Mouse (Mus musculus): ENCODE results near the gene 2510039O18Rik. TPM values are rescaled to one million over a fixed set of nuclear protein-coding genes. Genes with fewer than 3 reads are reported as not detected.
A peak's percentile ranks its signal among the peaks of the same experiment; 100 is the strongest.

2510039O18Rik gene
- 12.8 and 16.5 TPM in 2 replicates for polyA plus RNA-seq (2015; fragmentation: Nextera tagmentation; extraction: Ambion mirVana)

DNA sequence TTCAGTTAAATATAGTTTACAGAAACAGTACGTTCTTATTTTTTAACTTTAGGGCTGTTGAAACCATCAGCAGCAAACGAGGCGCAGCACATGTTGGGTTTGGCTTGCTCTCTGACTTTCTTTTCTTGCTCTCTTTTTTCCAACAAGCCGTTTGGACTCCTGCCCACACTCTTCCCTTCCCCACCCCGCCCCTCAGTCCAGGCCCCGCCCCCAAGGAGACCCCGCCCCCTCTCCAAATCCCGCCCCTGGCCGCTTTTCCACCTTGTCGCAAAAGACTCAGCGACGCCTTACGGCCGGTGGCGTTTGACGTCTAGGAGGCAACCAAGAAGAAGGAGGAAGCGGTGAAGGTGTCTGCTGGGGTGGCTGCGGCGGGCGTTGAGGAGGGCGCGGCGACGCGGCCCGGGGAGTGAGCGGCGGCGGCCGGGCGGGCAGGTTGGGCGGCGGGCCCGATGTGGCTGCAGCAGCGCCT, at the start of gene 2510039O18Rik:
TSS of gene 2510039O18Rik (plus strand) at position 320 of the 469 bp plus-strand sequence.
- H3K4me3 ChIP-seq, result peak within 1 kb of the TSS; percentile 72
- no peaks in the 10 kb centered on the region for H3K27me3 ChIP-seq (replicated peaks)
- no peaks in the 10 kb centered on the region for H3K9me3 ChIP-seq
- peaks cover 21% of the 10 kb centered on the region for H3K36me3 ChIP-seq (replicated peaks)
- peaks cover 40% of the 10 kb centered on the region for H3K4me1 ChIP-seq
- peak within 1 kb of the TSS; percentile 97 for H3K4me2 ChIP-seq
- ATAC-seq (replicated peaks), result peak; percentile 72
- peak within 1 kb of the TSS; percentile 77 for H3K27ac ChIP-seq
- peak within 1 kb of the TSS; percentile 79 for H3K9ac ChIP-seq
- under 1% methylated on average over 29 of the region's 35 CpGs for WGBS

DNA sequence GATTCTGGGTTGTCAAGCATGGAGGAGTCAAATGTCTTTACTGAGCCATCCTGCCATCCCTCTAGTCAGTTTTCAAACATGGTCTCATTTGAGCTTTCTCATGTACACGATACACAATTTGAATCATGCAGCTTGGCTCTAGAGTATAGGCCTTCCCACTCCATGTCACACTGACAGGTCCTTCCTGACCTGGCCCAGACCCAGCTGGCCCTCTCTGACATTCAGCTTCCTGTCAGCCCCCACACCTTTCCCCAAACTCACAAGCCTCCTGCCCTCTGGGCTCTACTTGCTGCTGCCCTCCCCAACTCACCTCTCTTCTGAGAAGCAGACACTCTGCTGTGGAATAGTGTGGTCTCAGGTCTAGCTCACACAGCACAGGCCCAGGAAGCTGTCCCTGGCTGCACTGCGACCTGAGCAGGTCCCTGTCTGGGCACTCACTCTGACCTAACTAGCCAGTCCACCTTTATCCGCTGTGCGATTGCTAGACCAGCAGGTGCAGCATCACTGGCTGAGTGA, 44.8 kb upstream of the 2510039O18Rik start:
- Histone ChIP-seq H3K4me3 (no peak overlapping the region), H3K27me3 (replicated peaks) (no peaks in the 10 kb centered on the region), H3K36me3 (replicated peaks) (peaks cover 58% of the 10 kb centered on the region), H3K27ac (no peak overlapping the region), H3K4me1 (0 out of 2 replicates have a peak, but pooled peaks cover 2% of the 10 kb centered on the region), H3K9me3 (no peaks in the 10 kb centered on the region), H3K9ac (no peak overlapping the region), H3K4me2 (no peak overlapping the region)
- WGBS, result 96% methylated on average over 4 of the region's 4 CpGs
- no peak for ATAC-seq (replicated peaks)

DNA sequence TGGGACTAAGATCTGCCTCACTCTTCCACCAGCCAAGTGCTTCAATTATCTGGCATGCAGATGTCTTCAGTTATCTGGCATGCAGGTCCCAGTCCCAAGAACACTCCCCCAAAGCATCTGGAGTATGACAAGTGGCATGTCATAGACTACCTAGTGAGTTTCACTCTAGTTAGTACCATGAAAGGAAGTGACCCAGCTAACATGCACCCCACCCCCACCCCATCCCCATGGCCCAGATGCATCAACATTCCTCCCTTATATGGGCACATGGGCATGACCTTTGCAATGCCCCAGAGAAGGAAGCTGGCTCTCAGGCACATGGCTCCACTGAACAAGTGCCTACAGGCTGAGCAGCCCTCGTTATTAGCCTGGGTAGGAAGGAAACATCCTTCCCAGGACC, 44.3 kb upstream of the 2510039O18Rik start:
- H3K4me2 ChIP-seq, result no peak overlapping the region
- H3K27ac ChIP-seq, result no peak overlapping the region
- H3K4me3 ChIP-seq, result no peak overlapping the region
- no peaks in the 10 kb centered on the region for H3K27me3 ChIP-seq (replicated peaks)
- no peak overlapping the region for H3K9ac ChIP-seq
- 0 out of 2 replicates have a peak, but pooled peaks cover 3% of the 10 kb centered on the region for H3K4me1 ChIP-seq
- peaks cover 54% of the 10 kb centered on the region for H3K36me3 ChIP-seq (replicated peaks)
- no peak for ATAC-seq (replicated peaks)
- 71% methylated on average over 1 of the region's 1 CpGs for WGBS
- H3K9me3 ChIP-seq, result no peaks in the 10 kb centered on the region

DNA sequence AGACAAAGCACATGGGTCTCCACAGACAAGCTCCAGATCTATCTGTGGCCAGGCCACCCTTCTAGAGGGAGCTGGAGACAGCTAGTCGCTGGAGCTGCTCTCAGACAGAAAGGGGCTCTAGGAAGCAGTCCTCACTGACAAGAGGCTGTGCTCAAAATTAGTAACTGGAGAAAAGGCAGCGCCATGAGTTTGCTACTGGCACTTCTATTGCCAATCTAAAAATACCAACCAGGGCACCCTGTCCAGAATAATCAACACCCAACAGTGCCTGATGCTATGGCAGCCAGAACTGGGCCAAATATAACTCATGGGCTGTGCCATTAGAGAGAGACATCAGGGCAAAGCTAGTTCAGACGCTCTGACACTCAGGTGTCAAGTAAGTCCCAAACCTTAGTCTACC, 43.3 kb upstream of the 2510039O18Rik start:
- H3K9me3 ChIP-seq, result no peaks in the 10 kb centered on the region
- 93% methylated on average over 3 of the region's 3 CpGs for WGBS
- no peak overlapping the region for H3K4me2 ChIP-seq
- peaks cover 48% of the 10 kb centered on the region for H3K36me3 ChIP-seq (replicated peaks)
- ATAC-seq (replicated peaks), result no peak
- H3K9ac ChIP-seq, result no peak overlapping the region
- no peak overlapping the region for H3K4me3 ChIP-seq
- 0 out of 2 replicates have a peak, but pooled peaks cover 3% of the 10 kb centered on the region for H3K4me1 ChIP-seq
- no peak overlapping the region for H3K27ac ChIP-seq
- H3K27me3 ChIP-seq (replicated peaks), result no peaks in the 10 kb centered on the region

DNA sequence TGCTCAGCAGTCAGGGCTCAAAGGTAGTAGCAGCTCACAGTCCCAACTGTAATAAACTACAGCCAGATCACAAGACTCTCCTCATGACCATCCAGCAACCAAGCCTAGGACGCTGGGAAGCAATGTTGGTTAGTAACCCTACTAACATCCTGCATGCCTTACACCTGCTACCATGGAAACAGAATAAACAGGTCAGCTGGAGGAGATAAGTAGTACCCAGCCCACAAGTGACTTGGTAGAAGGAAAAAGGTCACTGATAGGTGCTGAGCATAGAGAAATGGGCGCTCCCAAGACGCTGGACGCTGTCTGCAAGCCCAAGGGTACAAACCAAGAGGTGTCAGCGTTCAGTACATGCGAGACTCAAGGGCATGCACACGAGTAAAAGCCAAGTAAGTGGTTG, 40.2 kb upstream of the 2510039O18Rik start:
- Histone ChIP-seq H3K4me3 (no peak overlapping the region), H3K27me3 (replicated peaks) (no peaks in the 10 kb centered on the region), H3K9ac (no peak overlapping the region), H3K4me2 (no peak overlapping the region), H3K9me3 (no peaks in the 10 kb centered on the region), H3K27ac (no peak overlapping the region), H3K36me3 (replicated peaks) (peaks cover 30% of the 10 kb centered on the region), H3K4me1 (peaks cover 17% of the 10 kb centered on the region)
- 82% methylated on average over 7 of the region's 7 CpGs for WGBS
- no peak for ATAC-seq (replicated peaks)

DNA sequence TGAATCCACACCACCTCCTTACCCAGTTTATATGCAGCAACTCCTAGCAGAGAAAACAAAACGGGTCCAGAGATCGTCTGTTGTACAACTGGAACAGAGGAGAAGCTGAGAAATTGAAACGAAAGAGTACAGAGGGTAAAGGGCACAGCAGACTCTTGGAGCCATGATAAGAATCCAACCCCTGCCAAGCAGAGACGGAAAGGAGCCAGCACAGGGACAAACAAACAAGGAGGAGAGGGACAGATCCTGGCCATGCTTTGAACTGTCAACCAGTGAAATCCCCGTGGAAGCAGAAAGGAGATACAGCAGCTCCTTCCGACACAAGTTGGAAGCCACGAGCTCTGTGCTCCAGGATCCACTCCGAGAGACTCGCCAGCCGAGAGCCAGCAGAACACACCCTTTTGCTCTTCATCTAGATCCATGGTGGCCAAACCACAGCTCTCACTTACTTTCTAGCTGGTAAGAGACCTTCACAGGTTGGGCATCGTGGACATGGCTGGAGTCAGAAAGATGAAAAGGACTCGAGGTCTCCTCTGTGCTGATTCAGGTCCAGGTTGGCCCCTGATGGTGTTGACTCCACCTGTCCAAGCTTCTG, 37.7 kb upstream of the 2510039O18Rik start:
- 92% methylated on average over 12 of the region's 12 CpGs for WGBS
- Histone ChIP-seq H3K36me3 (replicated peaks) (peaks cover 18% of the 10 kb centered on the region), H3K27ac (no peak overlapping the region), H3K27me3 (replicated peaks) (no peaks in the 10 kb centered on the region), H3K9ac (no peak overlapping the region), H3K4me2 (peak overlapping the region; percentile 64), H3K9me3 (no peaks in the 10 kb centered on the region), H3K4me3 (peak overlapping the region; percentile 81; the same call in 1 of the 2 replicates), H3K4me1 (peaks cover 17% of the 10 kb centered on the region)
- ATAC-seq (replicated peaks), result no peak

DNA sequence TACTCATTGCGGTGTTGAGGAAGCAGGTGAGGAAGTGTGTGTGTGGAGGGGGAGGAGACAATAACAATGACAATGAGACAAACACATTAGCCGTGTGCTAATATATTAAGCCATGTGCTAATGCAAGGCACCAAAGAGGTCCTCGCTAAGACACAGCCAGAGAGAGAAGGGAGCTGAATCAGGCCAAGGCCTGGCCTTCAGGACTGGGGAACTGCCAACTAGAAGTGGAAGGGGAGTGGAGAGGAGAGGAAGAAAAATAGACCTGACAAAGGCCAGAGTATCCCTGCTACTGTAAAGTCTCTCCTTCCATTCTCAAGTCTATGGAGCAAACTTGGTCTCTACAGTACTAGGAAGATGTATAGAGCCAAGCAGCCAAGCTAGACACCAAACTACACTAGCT, 37.1 kb upstream of the 2510039O18Rik start:
- peak overlapping the region; percentile 64 for H3K4me2 ChIP-seq
- H3K36me3 ChIP-seq (replicated peaks), result peaks cover 13% of the 10 kb centered on the region; the same call in 1 of the 2 replicates
- WGBS, result 86% methylated on average over 3 of the region's 3 CpGs
- peak overlapping the region; percentile 81 for H3K4me3 ChIP-seq
- no peaks in the 10 kb centered on the region for H3K27me3 ChIP-seq (replicated peaks)
- ATAC-seq (replicated peaks), result no peak
- no peak overlapping the region for H3K27ac ChIP-seq
- peaks cover 17% of the 10 kb centered on the region for H3K4me1 ChIP-seq
- peak overlapping the region; percentile 86 for H3K9ac ChIP-seq
- no peaks in the 10 kb centered on the region for H3K9me3 ChIP-seq

DNA sequence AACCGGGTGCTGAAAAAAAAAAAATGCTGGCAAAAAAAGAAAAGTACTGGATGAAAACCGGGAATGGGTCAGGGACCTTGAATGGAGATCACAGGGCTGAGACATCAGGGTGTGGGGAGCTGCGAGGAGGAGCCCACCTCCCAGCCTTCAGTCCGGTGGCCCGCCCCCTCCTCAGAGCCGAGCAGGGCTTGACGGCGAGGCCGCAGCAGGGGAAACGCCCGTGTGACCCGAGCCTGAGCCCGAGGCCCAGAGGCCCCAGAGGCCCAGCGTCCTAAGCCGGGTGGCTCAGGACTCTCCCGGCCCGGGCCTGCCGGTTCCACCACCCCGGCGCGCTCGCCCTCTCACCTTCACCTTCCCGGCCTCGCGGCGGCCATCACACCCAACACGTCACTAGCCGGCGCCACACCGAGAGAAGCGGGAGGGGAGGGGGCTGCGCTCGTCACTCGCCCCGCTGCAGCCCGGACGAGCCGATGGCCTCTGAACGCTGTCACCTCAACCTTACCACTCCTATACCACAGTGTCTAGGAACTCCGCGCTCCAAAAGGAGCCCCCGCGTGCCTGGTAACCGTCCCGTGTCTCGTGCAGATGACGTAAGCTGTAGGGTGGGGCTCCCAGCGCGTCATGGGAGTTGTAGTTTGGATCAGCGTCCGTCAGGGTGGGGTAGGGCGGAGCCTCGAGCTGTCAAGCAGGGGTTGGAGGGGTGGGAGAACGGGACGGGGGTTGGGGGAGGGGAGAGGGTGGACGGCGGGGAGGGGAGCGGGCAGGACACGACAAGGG, 36.2 kb upstream of the 2510039O18Rik start, which contains the start of gene Mfn2:
TSS of gene Mfn2 (minus strand) at position 392 of the 777 bp plus-strand sequence.
- Histone ChIP-seq H3K4me2 (peak within 1 kb of the TSS; percentile 64), H3K9ac (peak within 1 kb of the TSS; percentile 86), H3K27ac (peak within 1 kb of the TSS; percentile 89), H3K36me3 (replicated peaks) (peaks cover 4% of the 10 kb centered on the region; the same call in 1 of the 2 replicates), H3K9me3 (no peaks in the 10 kb centered on the region), H3K27me3 (replicated peaks) (no peaks in the 10 kb centered on the region), H3K4me3 (peak within 1 kb of the TSS; percentile 81), H3K4me1 (peaks cover 17% of the 10 kb centered on the region)
- WGBS, result under 1% methylated on average over 59 of the region's 59 CpGs
- peak; percentile 95 for ATAC-seq (replicated peaks)

DNA sequence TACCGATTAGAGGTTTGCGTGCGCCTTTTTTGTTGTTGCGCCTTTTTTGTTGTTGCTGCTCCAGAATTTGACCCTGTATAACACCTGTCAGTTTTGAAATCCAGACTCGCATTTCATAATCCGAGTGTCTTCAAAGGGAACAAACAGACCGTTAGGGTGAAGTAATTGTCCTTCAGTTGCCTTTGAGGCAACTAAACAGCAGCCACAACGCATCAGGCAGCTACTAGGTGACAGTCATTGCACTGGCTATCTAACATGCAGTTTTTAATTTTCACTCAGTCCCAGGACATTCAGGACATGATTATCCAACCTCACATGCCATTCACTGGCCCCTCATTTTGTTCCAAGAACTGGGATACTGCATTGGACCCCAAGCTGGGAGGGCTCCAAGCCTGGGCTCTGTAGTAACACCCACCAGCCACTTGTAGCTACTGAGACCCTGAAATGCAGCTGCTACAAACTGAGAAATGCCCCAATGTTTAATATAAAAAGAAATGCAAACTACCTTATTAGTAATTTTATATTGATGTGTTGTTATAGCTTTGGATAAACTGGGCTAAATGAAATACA, 35.5 kb upstream of the 2510039O18Rik start:
- under 1% methylated on average over 8 of the region's 8 CpGs for WGBS
- Histone ChIP-seq H3K36me3 (replicated peaks) (no peaks in the 10 kb centered on the region; the same call in 1 of the 2 replicates), H3K9me3 (no peaks in the 10 kb centered on the region), H3K4me1 (peaks cover 17% of the 10 kb centered on the region), H3K27me3 (replicated peaks) (no peaks in the 10 kb centered on the region), H3K4me2 (peak overlapping the region; percentile 58), H3K27ac (peak overlapping the region; percentile 89), H3K4me3 (peak overlapping the region; percentile 81), H3K9ac (peak overlapping the region; percentile 86)
- peak; percentile 55 for ATAC-seq (replicated peaks)

DNA sequence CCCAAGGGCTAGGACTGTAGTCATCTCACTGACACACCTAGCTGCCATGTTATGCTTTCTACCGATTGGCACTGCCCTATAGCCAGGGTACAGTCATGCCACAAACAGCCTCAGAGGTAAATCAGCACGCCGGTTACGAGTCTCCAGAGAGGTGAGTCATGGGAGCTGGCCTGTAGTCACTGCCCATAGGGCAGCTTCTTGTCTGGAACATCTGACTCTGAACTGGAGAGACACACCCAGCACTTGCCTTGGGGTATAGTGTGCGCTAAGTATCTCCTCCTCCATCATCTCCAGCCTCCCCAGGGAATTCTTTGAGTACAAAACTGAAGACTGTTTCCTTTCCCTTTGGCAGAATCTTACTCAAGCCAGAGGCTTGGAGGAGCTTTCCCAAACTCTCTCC, 34.5 kb upstream of the 2510039O18Rik start:
- peaks cover 14% of the 10 kb centered on the region for H3K4me1 ChIP-seq
- H3K4me2 ChIP-seq, result no peak overlapping the region
- H3K27ac ChIP-seq, result no peak overlapping the region
- WGBS, result 80% methylated on average over 5 of the region's 5 CpGs
- no peaks in the 10 kb centered on the region for H3K27me3 ChIP-seq (replicated peaks)
- no peaks in the 10 kb centered on the region for H3K9me3 ChIP-seq
- H3K9ac ChIP-seq, result no peak overlapping the region
- no peak overlapping the region for H3K4me3 ChIP-seq
- ATAC-seq (replicated peaks), result no peak
- H3K36me3 ChIP-seq (replicated peaks), result no peaks in the 10 kb centered on the region; the same call in 1 of the 2 replicates

DNA sequence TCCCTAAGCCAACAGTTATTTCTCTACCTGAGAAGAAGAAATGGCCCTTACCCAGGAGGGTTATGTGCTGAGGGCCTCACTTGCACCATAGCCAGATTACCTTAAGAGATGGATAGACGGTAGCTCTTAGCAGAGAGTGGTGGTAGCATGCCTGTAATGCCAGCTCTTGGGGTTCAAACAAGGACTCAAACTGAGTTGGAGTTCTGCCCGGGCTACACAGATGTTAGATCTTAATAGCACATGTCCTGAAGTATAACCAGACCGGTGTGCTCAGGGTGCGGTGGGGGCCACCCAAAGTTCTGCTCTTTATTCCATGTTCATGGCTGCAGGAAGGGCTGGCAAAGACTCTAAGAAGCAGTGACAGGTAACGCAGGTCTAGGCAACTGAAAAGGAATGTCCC, 31.2 kb upstream of the 2510039O18Rik start:
- no peak overlapping the region for H3K4me3 ChIP-seq
- H3K4me2 ChIP-seq, result no peak overlapping the region
- ATAC-seq (replicated peaks), result no peak
- no peaks in the 10 kb centered on the region for H3K27me3 ChIP-seq (replicated peaks)
- no peaks in the 10 kb centered on the region for H3K9me3 ChIP-seq
- H3K36me3 ChIP-seq (replicated peaks), result no peaks in the 10 kb centered on the region
- H3K4me1 ChIP-seq, result peaks cover 4% of the 10 kb centered on the region
- H3K27ac ChIP-seq, result no peak overlapping the region
- 87% methylated on average over 5 of the region's 5 CpGs for WGBS
- H3K9ac ChIP-seq, result no peak overlapping the region

Data from midbrain, embryonic 15.5 days (tissue).